Mouse (Mus musculus) thymus, postnatal 14 days (tissue): ENCODE measurements around the gene Pitpnm2.

Experiments used
- DNase-seq: peaks from one replicate; pipeline ENCODE4 v3.0.0; 2021

The Pitpnm2 gene

DNA sequence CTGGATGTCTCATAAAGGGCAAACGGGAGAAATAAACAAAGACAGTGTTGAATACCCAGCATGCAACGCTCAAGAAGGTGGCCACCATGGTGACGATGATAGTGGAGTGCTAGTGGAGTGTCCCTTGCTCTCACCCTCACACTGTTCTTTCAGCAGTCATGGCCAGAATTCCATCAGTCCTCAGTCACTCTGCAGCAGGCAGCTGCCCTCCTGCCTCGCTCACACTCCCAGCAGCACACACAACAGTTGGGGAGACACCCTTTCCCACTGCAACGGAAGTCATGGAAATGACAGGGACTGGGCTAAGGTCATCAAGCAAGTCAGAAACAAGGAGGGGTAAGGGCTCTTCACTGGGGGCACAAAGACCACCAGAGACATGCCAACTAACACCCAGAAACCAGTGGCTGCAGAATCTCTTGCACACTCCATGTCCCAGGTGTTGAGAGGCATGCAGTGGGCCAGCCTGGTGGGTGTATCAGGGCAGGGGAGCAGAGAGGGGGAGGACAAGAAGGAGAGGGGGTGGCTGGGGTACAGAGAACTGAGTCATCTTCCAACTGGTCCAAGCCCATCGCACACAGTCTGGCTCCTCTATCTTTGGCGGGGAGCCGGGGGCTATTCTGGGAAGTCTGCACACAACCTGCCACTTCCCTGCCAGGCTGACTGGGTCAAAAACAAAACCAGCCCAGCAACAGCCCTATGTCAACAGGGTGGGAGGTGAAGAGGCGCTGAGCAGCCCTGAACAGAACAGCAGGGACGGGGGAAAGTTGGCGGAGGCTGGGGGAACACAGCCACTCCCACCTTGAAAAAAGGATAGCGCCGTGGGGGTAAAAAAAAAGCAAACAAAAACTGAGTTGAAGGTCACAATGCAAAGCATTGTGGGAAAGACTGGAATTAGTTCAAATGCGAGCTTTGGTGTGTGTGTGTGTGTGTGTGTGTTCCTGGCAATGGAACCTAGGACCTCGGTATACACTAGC, 76.3 kb downstream of the Pitpnm2 start:
- DNase-seq = no peak

DNA sequence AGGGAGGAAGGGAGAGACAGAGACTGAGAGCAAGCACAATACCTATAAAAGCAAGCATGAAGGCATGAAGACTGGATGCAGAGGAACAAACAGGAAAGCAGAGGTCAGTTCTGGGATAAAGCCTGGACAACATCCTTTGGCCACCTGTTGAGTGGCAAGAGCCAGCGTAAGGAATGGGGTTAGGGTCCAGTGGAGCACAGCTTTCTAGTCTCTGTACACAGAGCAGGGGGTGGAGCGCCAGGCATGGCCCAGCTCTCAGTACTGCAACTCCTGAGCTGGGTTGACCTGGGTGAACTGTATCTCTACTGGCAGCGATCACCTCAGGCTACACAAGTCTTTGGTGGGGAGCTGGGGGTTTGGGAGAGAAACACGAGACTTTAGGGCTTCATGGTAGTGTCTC, 77.3 kb downstream of the Pitpnm2 start:
- DNase-seq = no peak

DNA sequence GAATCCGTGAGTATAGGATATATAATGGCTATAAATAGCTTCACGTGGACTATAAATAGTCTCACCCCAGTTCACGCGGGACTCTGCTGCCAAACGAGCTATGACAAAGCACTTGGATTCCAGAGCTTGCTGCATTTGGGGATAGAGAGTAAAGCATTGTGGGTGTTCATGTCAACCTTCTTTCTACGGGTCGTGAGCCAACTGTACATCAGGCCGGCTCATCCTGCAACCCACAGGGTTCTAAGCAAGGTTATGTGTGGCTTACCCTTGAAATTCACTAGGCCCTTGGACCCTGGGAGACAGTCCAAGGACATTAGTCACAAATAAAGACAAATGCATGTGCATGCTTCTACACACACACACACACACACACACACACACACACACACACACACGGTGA, 77.8 kb downstream of the Pitpnm2 start:
- DNase-seq = no peak

DNA sequence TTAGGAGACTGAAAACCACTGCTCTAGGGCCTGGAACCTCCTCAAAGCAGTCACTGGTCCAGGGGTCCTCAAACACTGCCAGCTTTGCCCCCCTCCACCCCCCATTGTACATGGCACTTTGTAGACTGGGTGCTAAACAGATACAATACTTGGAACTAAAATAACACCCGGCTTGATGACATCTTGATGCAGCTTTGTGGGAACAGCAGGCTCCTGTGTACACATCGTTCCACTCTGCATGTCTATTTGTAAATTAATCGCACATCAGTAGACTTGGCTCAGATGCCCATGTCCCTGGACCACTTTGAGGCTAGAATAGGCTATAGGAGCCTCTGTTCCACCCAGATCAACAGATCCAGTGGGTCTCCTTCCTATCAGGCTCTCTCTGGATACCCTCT, 80.3 kb downstream of the Pitpnm2 start:
- no peak for DNase-seq

DNA sequence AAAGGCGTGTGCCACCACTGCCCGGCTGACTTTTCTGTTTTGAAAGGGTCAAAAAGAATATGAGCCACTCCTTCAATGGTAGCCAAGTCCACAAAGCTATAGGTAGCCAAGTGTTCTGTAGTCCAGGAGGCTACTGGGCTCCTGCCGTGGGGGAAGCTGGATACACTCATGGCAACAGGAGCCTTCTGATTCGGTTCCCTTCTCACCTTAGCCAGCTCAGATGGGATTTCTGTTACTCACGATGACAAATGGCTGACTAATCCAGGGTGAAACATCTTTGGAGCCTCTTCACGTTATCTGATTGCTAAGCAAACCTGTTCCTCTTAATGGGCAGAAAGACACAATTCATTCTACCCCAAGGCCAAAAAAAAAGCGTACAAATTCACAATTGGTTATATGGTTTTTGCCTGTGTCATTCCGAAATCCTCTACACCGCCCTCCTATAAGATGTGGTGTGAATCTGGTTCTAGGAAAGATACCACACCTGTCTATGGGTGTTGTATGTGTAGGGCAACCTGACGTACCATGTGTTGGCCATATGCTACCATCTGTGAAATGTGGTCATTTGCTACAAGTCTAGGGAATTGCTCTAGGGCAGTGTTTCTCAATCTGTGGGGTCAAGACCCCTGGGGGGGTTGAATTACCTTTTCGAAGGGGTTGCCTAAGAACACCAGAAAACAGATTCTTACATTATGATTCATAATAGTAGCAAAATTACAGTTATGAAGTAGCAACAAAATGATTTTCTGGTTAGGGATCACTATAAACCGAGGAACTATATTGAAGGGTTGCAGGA, 80.9 kb downstream of the Pitpnm2 start:
- no peak for DNase-seq

DNA sequence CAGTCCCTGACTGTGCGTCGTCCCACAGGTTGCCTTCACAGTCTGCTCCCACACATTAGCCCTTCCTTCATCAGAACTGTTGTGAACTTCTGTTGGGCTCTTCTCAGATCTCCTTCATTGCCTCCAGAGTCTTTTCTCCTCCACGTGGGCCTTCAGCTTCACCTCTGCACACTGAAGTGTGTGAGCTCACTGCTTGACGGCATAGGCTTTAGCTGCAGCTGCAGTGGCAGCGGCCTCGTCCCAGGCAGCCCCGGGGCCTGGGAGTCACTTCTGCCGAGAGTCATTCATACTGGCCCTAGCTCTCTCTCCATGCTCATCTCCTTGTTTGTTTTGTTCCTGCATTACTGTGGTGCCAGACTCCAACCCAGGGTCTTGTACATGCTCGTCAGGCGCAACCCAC, 81.9 kb downstream of the Pitpnm2 start:
- DNase-seq = peak; percentile 53

DNA sequence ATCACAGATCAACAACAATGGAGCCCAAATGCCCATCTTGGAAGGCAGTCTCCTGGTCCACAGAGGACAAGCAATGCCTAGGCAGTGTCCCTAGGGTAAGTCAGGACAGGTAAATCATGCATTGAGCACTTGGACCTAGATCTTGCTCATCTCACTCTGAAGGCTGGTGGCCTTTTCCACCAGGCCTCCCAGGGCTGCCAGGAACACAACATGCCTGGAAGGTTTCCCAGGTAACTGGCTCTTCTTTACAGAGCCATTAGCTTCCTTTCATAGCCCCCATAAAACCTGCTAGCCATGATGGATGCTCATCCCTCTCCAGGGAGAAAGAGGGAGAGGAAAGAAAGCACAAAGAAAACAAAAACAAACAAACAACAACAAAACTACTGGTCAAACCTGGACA, 82.8 kb downstream of the Pitpnm2 start:
- no peak for DNase-seq

DNA sequence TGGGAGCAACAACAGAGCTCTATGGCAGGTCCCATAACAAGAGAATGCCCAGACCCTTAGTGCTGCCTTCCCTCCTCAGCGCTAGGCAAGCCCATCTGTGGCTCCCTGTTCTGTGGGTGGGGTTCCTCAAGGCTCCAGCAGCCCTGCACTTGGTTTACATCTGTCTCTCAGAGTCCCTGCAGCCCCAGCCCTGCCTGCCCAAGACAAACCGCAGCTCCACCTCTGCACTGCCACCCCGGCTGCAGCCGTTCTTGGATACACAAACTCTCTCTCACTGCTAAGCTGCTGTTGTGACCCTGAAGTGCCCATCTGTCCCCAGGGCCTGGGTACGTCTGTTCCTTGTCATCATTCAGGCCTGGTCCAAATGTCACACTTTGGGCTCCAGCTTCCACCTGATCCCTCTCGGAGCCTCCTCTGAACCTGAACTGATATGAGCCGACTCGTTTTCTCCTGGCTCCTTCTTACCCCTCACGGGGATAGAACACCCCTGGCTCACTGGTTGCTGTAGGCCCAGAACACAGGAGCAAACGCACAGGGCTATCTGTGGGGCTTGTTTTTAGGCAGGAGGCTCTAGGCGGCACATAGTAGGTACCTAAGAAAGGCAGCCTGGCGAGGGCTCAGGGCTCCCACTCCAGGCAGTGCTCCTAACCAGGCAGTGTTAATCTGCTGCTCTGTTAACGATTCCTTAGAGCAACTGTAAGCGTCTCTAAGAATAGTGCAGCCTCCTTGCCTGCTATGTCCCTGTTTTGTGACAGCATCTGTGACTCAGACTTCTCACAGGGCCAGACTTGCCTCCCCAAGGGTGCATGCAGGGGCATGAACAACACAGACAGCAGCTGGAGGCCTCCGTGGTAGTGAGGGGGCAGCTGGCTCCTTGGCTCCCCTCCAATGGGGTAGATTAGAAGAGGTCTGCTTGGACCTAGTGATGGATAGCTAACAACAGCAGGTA, 83.7 kb downstream of the Pitpnm2 start:
- DNase-seq = peak; percentile 84

DNA sequence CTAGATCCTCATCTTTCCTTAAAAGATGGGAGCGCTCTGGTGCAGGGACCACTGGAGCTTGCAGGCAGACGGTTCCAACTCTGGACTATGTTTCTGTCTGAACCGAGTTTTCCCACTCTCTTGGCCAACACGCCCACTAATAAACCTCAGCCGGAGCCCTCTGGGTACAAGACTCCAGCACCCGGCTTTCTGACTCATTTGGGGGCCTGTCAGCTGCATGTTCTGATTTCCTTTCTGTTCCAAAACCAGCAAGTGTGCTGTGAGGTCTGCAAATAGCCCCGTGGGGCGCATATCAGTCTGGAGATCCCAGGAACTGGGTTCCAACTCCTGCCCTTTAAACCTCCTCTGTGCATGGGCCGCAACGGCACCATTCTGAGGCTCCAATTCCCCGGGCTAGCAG, 86.1 kb downstream of the Pitpnm2 start:
- no peak for DNase-seq

DNA sequence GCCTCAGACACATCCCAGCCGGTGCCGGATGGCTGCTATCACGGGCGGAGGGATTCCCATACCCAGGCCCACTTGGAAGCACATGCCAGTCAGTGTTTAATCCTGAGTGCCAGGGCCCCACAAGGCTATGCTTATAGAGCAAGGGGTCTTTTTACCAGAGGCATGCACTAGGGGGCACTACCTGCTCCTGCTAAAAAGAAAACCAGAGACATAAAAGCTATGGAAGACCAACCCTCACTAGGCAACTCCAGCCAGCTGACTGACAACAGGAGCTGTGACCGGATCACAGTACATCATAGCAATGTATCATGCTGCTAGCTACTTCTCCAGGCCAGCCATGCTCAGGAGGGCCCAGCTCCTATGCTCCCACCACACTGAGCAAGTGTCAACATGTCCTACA, 87.0 kb downstream of the Pitpnm2 start:
- peak; percentile 89 for DNase-seq

DNA sequence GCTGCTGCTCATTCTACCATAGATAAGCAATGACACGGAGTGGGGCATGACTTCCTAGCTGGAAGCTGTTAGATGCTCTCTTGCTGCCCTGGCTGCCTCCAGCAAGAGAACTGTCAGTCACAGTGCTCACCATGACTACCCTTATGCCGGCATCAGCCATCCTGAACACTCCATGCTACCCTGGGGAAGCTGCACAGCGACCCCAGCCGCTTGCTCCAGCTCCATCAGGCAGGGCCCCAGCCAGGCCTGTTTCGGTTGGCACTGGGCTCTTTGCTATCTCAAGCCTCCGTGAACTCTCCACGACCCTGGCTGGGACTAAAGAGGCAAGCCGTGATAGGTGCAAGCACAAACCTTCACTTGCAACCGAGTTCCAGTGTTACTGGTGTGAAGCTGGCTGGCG, 87.7 kb downstream of the Pitpnm2 start:
- no peak for DNase-seq

DNA sequence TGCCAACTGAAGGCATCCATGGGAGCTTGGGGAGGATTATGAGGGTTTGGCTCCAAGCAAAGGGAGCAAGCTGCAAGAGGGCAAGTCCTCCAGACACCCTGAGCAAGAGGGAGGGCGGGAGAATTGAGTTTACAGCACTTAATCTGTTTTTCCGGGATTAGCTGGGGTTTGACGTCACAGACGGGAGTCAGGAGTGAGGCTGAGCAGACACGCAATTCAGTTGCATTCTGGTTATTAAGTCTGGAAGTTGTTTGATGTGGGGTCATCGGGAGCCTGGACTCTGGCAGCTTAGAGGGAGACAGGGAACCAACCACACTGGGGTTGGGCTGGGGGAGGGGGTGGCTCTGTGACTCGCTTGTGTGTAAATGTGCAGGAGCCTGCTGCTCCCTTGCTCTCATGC, 90.1 kb downstream of the Pitpnm2 start:
- no peak for DNase-seq

DNA sequence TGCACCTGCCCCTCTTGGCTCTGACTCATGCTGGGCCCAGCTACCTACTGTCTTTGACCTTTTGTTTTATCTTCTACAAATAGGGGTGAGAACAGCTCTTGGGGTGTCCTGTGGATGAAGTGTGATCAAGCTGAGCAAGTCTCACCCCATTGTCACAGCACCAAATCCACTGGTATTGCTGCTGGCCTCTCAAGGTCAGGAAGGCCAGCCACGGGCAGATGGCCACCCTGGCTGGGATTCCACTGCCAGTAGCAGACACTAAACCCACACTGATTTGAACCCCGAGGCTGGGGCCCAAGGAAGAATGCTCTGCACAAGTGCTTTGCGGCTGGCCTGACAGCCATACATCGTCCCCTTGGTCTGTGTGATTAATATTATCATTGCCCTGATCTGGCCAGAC, 91.3 kb downstream of the Pitpnm2 start:
- DNase-seq = no peak

DNA sequence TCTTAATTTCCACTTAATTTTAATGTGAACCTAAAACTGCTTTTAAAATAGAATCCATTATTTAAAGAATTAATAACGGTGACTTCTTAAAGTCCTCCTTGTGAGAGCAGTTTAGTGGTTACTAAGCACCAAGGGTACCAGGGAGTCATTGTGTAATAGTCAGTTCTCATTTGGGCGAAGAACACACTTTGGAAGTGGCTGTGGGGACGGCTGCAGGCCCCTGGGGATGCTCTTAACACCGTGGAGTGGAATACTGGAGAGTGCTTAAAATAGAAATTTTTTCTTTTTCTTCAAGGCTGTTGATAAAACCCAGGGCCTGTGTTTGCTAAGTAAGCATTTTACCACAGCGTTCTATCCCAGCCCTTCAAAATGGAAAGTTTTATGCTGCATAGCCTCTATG, 93.6 kb downstream of the Pitpnm2 start:
- no peak for DNase-seq

DNA sequence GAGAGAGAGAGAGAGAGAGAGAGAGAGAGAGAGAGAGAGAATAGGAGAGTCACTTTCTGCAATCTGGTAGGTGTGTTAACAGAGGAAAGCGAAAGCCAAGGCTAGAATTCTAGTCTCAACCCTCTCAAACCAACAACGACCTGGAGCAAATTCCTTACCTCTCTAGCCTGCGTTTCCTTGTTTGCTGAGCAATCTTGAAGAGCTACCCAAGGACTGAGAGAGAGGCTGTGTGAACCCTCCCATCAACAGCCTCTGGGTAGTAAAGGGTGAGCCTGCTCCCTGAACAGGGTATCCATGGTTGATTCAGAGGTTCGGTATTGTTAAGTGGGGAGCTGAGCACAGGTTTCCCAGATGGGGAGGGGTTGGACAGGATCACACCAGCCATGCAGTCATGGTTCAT, 96.8 kb downstream of the Pitpnm2 start:
- DNase-seq = no peak

DNA sequence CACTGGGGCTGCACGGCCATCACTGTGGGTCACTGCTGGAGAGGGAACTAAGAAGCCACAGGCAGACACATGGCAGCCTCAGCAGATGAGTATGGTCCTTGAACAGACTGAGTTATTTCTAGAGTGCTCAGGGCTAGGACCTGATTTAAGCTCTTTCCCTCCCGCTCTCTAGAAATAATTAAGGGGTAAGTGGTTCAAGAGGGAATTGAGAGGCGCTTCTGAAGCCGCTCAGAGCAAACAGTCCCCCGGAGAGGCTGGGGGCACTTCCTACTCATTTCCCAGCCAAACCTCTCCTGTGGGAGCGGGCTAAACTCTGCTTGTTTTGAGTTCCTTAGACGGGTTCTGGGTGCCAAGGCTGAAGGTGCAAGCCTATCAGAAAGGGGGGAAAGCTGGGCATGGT, 98.7 kb downstream of the Pitpnm2 start:
- no peak for DNase-seq

DNA sequence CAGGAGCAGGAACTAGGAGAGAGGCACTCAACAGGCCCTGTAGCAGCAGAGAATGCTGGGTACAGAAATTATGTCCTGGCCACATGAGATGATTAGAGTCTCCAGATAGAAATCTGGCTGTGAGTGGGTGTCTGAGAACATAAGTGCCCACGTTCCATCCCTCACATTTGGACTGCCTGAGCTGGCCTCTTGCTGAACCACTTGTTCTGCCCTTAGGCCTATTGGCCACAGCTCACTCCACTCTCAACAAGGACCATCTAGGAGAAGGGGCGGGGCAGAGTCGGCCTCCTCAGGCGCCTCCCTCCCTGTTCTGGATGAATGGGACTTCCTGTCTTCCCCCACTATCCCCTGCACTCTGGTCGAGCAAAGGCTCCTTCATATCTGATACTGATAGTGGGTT, 100.5 kb downstream of the Pitpnm2 start:
- DNase-seq = no peak

DNA sequence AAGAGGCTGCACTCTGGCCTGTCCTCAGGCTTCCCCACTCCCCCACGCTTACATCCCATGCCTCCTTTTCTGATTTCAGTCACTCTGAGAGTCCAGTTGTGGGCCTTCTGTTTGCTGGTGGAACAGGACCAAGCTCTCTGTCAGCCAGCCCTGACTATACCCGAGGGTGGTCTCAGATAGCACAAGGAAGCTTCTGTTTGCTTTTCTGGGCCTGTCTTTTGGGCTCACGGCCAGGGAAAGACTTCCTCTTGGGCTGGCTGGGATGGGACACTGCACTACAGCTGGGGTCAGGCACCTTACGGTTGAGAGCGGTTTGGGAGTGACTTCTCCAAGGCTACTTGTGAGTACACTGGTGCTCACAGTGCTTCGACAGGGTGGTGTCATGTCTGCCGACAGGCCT, 111.5 kb downstream of the Pitpnm2 start:
- DNase-seq = no peak

DNA sequence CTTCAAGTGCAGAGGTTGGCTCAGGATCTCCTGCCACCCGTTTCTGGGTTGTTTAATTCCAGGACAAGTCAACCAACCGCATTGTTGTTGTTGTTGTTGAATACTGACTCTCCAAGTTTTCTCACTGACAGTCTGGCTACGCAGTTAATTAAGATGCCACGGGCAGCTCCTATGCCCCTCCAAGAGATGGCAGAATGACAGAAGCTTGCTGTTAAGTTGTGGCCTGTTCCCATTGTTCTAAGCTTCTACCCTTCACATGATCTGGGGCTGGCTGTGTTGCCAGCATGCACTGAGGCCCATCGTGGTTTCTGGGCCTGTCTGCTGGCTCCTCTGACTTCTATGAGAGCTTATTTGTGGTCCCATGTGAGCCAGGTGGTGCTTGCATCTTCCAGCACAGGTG, 115.3 kb downstream of the Pitpnm2 start:
- no peak for DNase-seq

DNA sequence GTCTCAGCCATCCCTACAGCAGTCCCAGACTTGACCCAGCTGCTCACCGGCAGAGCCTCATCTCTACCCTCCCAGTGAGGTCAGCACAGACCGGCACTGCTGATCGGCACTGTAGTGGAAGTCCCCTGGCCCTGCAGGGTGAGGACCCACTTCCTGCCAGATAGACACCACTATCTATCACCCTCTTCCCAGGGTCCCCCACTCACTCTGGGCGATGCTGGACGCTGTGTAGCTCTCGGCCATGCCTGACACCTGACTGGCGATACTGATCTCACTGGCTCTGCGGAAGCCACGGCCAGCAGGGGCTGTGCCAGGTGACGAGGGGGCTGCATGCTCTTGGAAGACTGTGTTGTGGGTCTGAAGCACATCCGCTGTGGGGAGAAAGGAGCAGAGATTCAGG, 124.5 kb downstream of the Pitpnm2 start:
- no peak for DNase-seq

DNA sequence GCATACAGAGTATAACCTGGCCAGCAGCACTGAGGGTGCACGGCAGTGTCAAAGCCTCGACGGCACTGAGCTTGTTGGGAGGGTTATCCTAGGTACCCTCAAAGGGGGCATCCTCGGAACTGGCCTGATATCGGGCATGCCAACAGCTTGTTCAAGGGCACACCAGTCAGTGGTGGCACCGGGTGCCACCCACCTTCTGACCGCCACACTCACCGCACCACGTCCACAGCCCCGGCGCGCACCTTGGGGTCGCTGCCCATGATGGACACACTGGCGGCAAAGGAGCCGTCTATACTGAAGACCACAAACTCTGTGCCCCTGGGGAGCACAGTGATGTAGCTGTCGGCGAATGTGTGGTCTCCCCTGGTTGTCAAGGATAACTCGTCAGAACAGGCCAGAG, 127.2 kb downstream of the Pitpnm2 start:
- DNase-seq = no peak

DNA sequence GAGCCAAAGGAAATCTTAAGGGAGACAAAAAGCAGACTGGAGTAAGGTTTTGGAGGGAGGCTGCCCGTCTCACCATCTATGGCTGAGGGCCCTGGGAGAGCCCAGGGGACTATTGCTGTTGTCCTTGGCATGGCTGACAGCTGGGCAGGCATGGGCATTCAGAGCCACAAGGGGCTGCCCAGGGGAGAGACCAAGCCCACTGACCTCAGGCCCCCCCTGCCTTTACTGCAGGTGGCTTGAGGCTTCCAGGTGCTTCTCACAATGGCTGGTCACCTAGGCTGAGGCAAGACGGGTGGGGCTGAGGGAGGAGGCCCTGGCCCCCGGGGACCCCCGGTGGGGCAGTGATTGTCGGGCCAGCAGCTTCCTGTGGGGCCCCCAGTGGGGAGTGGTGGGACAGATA, 130.4 kb downstream of the Pitpnm2 start:
- no peak for DNase-seq
